Mouse (Mus musculus): ENCODE measurements around the gene Zdhhc18. TPM values are rescaled to one million over a fixed set of nuclear protein-coding genes. Genes with fewer than 3 reads are reported as not detected.
A peak's percentile ranks its signal among the peaks of the same experiment; 100 is the strongest.

Zdhhc18 gene
- polyA plus RNA-seq, 1 experiment from 2014 or later = 7.1 TPM

DNA sequence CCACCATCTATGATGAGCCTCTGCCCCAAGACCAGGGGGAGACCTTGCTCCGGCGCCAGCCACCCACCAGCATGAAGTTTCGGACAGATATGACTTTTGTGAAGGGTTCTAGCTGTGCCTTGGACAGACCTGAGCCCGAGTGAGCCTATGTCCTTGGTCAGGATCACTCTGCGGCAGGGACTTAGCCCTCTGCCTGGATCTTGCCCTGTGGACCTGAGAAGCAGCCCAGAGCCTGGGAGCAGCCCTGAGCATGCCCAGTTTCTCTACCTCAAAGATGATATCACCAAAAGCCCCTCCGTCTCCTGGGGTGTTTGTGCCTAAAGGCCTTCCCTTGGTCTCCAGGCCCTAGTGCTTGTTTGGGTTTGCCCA, 66.3 kb downstream of the Zdhhc18 start:
- Histone ChIP-seq H3K27me3 (ENCODE audit: insufficient read depth, low read length) (no peaks in the 10 kb centered on the region), H3K36me3 (ENCODE audit: insufficient read depth, low read length) (peaks cover 38% of the 10 kb centered on the region), H3K9me3 (replicated peaks; ENCODE audit: low read length) (no peaks in the 10 kb centered on the region), H3K4me1 (replicated peaks; ENCODE audit: insufficient read depth, low read length) (peaks cover 12% of the 10 kb centered on the region), H3K9ac (ENCODE audit: low read depth, low read length) (peak overlapping the region; percentile 77), H3K4me2 (ENCODE audit: low read length) (peak overlapping the region; percentile 99), H3K4me3 (replicated peaks; ENCODE audit: low read depth, low read length) (peak overlapping the region; percentile 74), H3K27ac (peak overlapping the region; percentile 85)
- peak; percentile 65; the same call in 1 of the 2 replicates for ATAC-seq (replicated peaks; ENCODE audit: low FRiP score, low read depth)
- WGBS = 62% methylated on average over 6 of the region's 6 CpGs
- DNase-seq (ENCODE audit: low spot score) = no peak
- no peak for TF ChIP-seq CTCF (IDR thresholded peaks at IDR 0.05; ENCODE audit: low read depth)

DNA sequence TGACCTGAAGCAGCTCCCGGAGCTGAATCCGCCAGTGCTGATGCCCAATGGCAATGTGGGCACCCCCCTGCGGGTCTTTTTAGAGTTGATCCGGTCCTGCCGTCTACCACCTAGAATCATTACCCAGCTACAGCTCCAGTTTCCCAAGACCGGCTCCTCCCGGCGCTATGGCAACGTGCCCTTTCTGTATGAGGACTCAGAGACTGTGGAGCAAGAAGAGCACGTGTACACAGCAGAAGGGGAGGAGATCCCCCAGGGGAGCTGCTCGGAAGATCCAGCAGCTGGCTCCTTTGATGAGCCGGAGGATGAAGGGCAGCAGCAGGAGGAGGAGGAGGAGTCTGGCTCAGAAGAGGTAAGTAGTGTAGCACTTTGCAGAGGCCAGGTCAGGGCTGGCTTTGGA, 72.0 kb downstream of the Zdhhc18 start:
- ATAC-seq (replicated peaks; ENCODE audit: low FRiP score, low read depth) = no peak
- Histone ChIP-seq H3K27me3 (ENCODE audit: insufficient read depth, low read length) (no peaks in the 10 kb centered on the region), H3K4me1 (replicated peaks; ENCODE audit: insufficient read depth, low read length) (peaks cover 7% of the 10 kb centered on the region; the same call in 1 of the 2 replicates), H3K4me3 (replicated peaks; ENCODE audit: low read depth, low read length) (no peak overlapping the region), H3K4me2 (ENCODE audit: low read length) (no peak overlapping the region), H3K36me3 (ENCODE audit: insufficient read depth, low read length) (peaks cover 31% of the 10 kb centered on the region), H3K9ac (ENCODE audit: low read depth, low read length) (no peak overlapping the region), H3K27ac (no peak overlapping the region), H3K9me3 (replicated peaks; ENCODE audit: low read length) (no peaks in the 10 kb centered on the region)
- TF ChIP-seq CTCF (IDR thresholded peaks at IDR 0.05; ENCODE audit: low read depth) = no peak
- WGBS = 69% methylated on average over 12 of the region's 12 CpGs
- DNase-seq (ENCODE audit: low spot score) = no peak

DNA sequence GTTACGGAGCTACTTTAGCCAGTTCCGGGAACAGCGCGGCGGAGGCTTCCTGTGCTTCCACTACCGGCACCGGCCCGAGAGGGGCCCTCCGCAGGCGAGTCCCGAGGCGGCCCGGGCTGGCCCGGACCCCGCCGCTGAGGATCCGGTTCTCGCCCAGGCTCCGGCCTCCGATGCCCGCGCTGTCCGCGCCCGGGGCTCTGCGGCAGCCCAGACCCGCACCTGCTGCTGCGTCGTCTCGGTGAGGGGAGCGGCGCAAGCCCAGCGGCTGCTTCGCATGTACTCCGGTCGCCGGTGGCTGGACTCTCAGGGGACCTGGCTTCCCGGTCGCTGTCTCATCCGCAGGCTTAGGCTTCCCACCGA, 75.1 kb downstream of the Zdhhc18 start:
- peak; percentile 31 for ATAC-seq (replicated peaks; ENCODE audit: low FRiP score, low read depth)
- Histone ChIP-seq H3K4me3 (replicated peaks; ENCODE audit: low read depth, low read length) (peak overlapping the region; percentile 71), H3K27ac (peak overlapping the region; percentile 81; the same call in 1 of the 2 replicates), H3K36me3 (ENCODE audit: insufficient read depth, low read length) (peaks cover 19% of the 10 kb centered on the region), H3K27me3 (ENCODE audit: insufficient read depth, low read length) (no peaks in the 10 kb centered on the region), H3K9ac (ENCODE audit: low read depth, low read length) (peak overlapping the region; percentile 84), H3K9me3 (replicated peaks; ENCODE audit: low read length) (no peaks in the 10 kb centered on the region), H3K4me1 (replicated peaks; ENCODE audit: insufficient read depth, low read length) (peaks cover 7% of the 10 kb centered on the region; the same call in 1 of the 2 replicates), H3K4me2 (ENCODE audit: low read length) (peak overlapping the region; percentile 87)
- WGBS = 2% methylated on average over 39 of the region's 41 CpGs
- DNase-seq (ENCODE audit: low spot score) = no peak
- TF ChIP-seq CTCF (IDR thresholded peaks at IDR 0.05; ENCODE audit: low read depth) = no peak

DNA sequence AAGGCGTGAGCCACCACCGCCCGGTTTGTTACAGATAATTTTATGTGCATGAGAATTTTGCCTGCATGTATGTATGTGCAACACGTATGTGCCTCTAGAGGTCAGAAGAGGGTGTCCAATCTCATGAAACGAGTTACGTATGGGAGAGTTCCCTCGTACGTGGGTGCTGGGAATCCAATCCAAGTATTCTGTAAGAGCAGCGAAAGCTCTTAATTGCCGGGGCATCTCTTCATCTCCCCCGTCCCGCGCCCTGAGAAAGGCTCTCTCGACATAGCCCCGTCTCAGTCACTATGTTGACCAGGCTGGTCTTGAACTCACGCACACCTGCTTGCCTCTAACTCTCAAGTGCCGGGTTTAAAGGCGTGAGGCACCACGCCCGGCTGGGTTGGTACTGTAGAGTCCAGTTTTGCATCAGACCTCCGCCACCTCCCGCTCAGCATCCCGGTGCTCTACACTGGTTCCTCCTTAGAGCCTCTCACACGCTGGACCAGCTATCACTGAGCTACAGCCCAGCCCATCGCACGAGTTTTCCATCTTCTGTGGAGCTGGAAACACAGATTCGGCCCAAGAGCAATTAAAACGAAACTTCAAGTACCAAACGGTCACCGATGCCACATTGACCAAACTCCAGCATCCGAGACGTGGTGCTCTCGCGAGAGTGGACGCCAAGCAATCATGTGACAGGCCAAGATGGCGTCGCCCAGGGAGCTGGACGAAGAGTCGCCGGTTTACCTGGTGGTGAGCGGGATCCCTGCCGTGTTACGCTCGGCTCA, 75.7 kb downstream of the Zdhhc18 start, which contains the start of gene Gpatch3:
Gene Gpatch3 (plus strand): TSS at position 676 of the 773 bp plus-strand sequence.
- Histone ChIP-seq H3K9ac (ENCODE audit: low read depth, low read length) (peak within 1 kb of the TSS; percentile 84), H3K4me3 (replicated peaks; ENCODE audit: low read depth, low read length) (peak within 1 kb of the TSS; percentile 71), H3K9me3 (replicated peaks; ENCODE audit: low read length) (no peaks in the 10 kb centered on the region), H3K27ac (peak within 1 kb of the TSS; percentile 81), H3K4me1 (replicated peaks; ENCODE audit: insufficient read depth, low read length) (peaks cover 7% of the 10 kb centered on the region; the same call in 1 of the 2 replicates), H3K4me2 (ENCODE audit: low read length) (peak within 1 kb of the TSS; percentile 87), H3K27me3 (ENCODE audit: insufficient read depth, low read length) (no peaks in the 10 kb centered on the region), H3K36me3 (ENCODE audit: insufficient read depth, low read length) (peaks cover 14% of the 10 kb centered on the region; the same call in 1 of the 2 replicates)
- ATAC-seq (replicated peaks; ENCODE audit: low FRiP score, low read depth) (peak; percentile 90), DNase-seq (ENCODE audit: low spot score) (peak; percentile 95)
- WGBS = 8% methylated on average over 44 of the region's 44 CpGs
- TF ChIP-seq CTCF (IDR thresholded peaks at IDR 0.05; ENCODE audit: low read depth) = no peak; the same call in 1 of the 2 replicates

DNA sequence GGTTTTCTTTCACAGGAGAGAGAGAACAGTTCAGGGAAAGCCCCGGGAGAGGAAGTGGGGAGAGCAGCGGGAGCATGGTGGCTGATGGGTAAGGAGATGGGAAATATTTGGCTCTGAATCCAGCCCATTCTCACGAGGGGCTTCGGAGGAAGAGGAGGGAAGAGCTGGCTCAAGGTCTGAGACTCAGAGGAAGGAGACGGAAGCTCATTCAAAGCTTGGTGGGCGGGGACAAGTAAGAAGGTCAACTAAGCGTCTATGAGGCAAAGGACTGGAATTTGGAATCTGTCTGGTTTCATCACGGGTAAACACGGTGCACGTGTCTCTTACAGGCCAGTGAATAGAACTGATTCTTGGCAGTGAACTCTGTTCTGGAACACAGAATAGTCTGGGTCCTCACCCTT, 79.9 kb downstream of the Zdhhc18 start:
- TF ChIP-seq CTCF (IDR thresholded peaks at IDR 0.05; ENCODE audit: low read depth) = no peak
- Histone ChIP-seq H3K9ac (ENCODE audit: low read depth, low read length) (no peak overlapping the region), H3K27ac (peak overlapping the region; percentile 39), H3K4me3 (replicated peaks; ENCODE audit: low read depth, low read length) (no peak overlapping the region), H3K27me3 (ENCODE audit: insufficient read depth, low read length) (no peaks in the 10 kb centered on the region), H3K36me3 (ENCODE audit: insufficient read depth, low read length) (no peaks in the 10 kb centered on the region), H3K4me1 (replicated peaks; ENCODE audit: insufficient read depth, low read length) (peaks cover 3% of the 10 kb centered on the region; the same call in 1 of the 2 replicates), H3K9me3 (replicated peaks; ENCODE audit: low read length) (no peaks in the 10 kb centered on the region), H3K4me2 (ENCODE audit: low read length) (peak overlapping the region; percentile 21; the same call in 1 of the 2 replicates)
- peak; percentile 69 for ATAC-seq (replicated peaks; ENCODE audit: low FRiP score, low read depth)
- DNase-seq (ENCODE audit: low spot score) = peak; percentile 50
- WGBS = 28% methylated on average over 10 of the region's 10 CpGs

DNA sequence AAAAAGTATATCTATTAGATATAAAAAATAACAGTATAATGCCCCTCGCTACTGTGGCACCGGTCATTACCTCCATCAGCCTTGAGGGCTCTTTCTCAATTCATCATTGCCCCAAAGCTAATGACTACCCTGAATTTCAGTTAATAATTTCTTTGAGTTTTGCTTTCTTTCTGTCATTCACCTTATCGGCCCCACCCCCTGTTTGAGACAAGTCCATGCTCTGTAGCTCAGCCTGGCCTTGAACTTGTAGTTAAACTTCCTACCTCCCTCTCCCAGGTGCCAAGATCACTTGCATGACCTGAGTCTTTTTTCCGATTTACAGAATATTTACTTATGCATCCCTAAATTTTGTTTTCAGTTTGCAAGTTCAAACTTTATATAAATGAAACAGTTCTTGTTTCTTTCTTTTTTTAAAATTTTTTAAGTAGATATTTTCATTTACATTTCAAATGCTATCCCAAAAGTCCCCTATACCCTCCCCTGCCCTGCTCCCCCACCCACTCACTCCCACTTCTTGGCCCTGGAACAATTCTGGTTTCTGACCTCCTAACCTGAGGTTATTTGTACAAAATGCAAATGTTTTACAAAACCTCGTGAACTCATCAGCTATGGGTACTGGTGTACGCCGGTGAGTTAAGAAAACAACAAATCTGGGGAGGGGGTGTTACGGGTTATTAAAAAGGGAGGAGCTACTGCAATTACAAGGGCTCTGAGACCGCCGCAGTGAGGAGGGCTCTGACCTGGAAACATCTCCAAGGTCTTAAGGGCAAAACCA, 80.5 kb downstream of the Zdhhc18 start:
- no peak overlapping the region for H3K9ac ChIP-seq (ENCODE audit: low read depth, low read length)
- no peaks in the 10 kb centered on the region for H3K36me3 ChIP-seq (ENCODE audit: insufficient read depth, low read length)
- no peaks in the 10 kb centered on the region for H3K27me3 ChIP-seq (ENCODE audit: insufficient read depth, low read length)
- WGBS = 50% methylated on average over 10 of the region's 10 CpGs
- no peaks in the 10 kb centered on the region for H3K4me1 ChIP-seq (replicated peaks; ENCODE audit: insufficient read depth, low read length)
- ATAC-seq (replicated peaks; ENCODE audit: low FRiP score, low read depth) (no peak), DNase-seq (ENCODE audit: low spot score) (no peak)
- H3K9me3 ChIP-seq (replicated peaks; ENCODE audit: low read length) = no peaks in the 10 kb centered on the region
- H3K4me2 ChIP-seq (ENCODE audit: low read length) = peak overlapping the region; percentile 21; the same call in 1 of the 2 replicates
- no peak for TF ChIP-seq CTCF (IDR thresholded peaks at IDR 0.05; ENCODE audit: low read depth)
- peak overlapping the region; percentile 39 for H3K27ac ChIP-seq
- H3K4me3 ChIP-seq (replicated peaks; ENCODE audit: low read depth, low read length) = no peak overlapping the region
